Mouse (Mus musculus): ENCODE results near the gene Pabpc6.

GRCm38 (mm10) chr17:9647644-9648043, 21.9 kb downstream of the Pabpc6 start:
- TF ChIP-seq POLR2A (IDR thresholded peaks at IDR 0.05; ENCODE audit: borderline replicate concordance, insufficient read depth, low read length) (no peak), CTCF (IDR thresholded peaks at IDR 0.05; ENCODE audit: borderline replicate concordance, insufficient read depth, low read depth, low read length) (no peak)

All from cerebellum, adult 2 months (tissue).